Mouse (Mus musculus) heart, adult 8-10 months (tissue): ENCODE measurements around the gene Specc1l. TPM values are rescaled to one million over a fixed set of nuclear protein-coding genes. Genes with fewer than 3 reads are reported as not detected.
"Not testable (repeated sequence)": the region's sequence is repeated elsewhere in the genome, so short reads cannot be mapped to it uniquely, and the experiment has no call there.

ENCODE experiments used
- DNase-seq: peaks from one replicate; pipeline ENCODE4 v3.0.0; 2022; ENCODE audit warnings: low spot score
- total RNA-seq, 4 experiments: library from RNA; stranded (reverse); gene quantifications; 2 replicates each; pipeline ENCODE4 v1.2.4; 2022

Gene Specc1l
- total RNA-seq, 4 experiments from 2014 or later, result 41.2 to 50.7 (median 45.0) TPM

GRCm38 (mm10) chr10:75316472-75316871, 104.6 kb downstream of the Specc1l start:
- no peak for DNase-seq

GRCm38 (mm10) chr10:75316872-75316907, 104.8 kb downstream of the Specc1l start, which contains the start of gene Adora2a:
TSS of gene Adora2a (plus strand) at chr10:75316877.
- no peak for DNase-seq

GRCm38 (mm10) chr10:75316908-75317761, 105.3 kb downstream of the Specc1l start:
- peak; percentile 75 for DNase-seq

- no peak for DNase-seq
Observed at GRCm38 (mm10) chr10:75318206-75318605, 106.3 kb downstream of the Specc1l start.

GRCm38 (mm10) chr10:75320321-75320720, 108.4 kb downstream of the Specc1l start:
- no peak for DNase-seq

- DNase-seq, result no peak
Observed at GRCm38 (mm10) chr10:75322966-75323365, 111.1 kb downstream of the Specc1l start.

- DNase-seq, result no peak
Observed at GRCm38 (mm10) chr10:75323986-75324385, 112.1 kb downstream of the Specc1l start.

- no peak for DNase-seq
Observed at GRCm38 (mm10) chr10:75324391-75324790, 112.5 kb downstream of the Specc1l start.

GRCm38 (mm10) chr10:75325821-75326220, 113.9 kb downstream of the Specc1l start:
- DNase-seq, result no peak

GRCm38 (mm10) chr10:75326553-75326952, 114.7 kb downstream of the Specc1l start:
- peak; percentile 69 for DNase-seq

- no peak for DNase-seq
Observed at GRCm38 (mm10) chr10:75327081-75327480, 115.2 kb downstream of the Specc1l start.

- no peak for DNase-seq
Observed at GRCm38 (mm10) chr10:75328201-75328704, 116.4 kb downstream of the Specc1l start.

- DNase-seq, result no peak
Observed at GRCm38 (mm10) chr10:75332268-75332667, 120.4 kb downstream of the Specc1l start.

GRCm38 (mm10) chr10:75333176-75333776, 121.4 kb downstream of the Specc1l start:
- DNase-seq, result no peak

- no peak for DNase-seq
Observed at GRCm38 (mm10) chr10:75334175-75334574, 122.3 kb downstream of the Specc1l start.

- DNase-seq, result peak; percentile 79
Observed at GRCm38 (mm10) chr10:75335075-75335474, 123.2 kb downstream of the Specc1l start.

GRCm38 (mm10) chr10:75337231-75337630, 125.4 kb downstream of the Specc1l start:
- no peak for DNase-seq

GRCm38 (mm10) chr10:75338852-75339251, 127.0 kb downstream of the Specc1l start:
- no peak for DNase-seq

GRCm38 (mm10) chr10:75339377-75339776, 127.5 kb downstream of the Specc1l start:
- DNase-seq, result no peak

- no peak for DNase-seq
Observed at GRCm38 (mm10) chr10:75341936-75342335, 130.1 kb downstream of the Specc1l start.

- DNase-seq, result not testable (repeated sequence)
Observed at GRCm38 (mm10) chr10:75344563-75344962, 132.7 kb downstream of the Specc1l start.

GRCm38 (mm10) chr10:75345265-75345664, 133.4 kb downstream of the Specc1l start:
- no peak for DNase-seq

GRCm38 (mm10) chr10:75350564-75350963, 138.7 kb downstream of the Specc1l start:
- no peak for DNase-seq
